Mouse (Mus musculus) heart, adult 8-10 months (tissue): ENCODE data around the gene Scarf1. TPM values are rescaled to one million over a fixed set of nuclear protein-coding genes. Genes with fewer than 3 reads are reported as not detected.

Source experiments
- DNase-seq: peaks from one replicate; pipeline ENCODE4 v3.0.0; 2022; ENCODE audit warnings: low spot score
- microRNA-seq: library from miRNA; unstranded; fragments of <30 nt; microRNA quantifications from one replicate; pipeline ENCODE4 v1.2.0, GENCODE M21; 2022
- total RNA-seq, 4 experiments: library from RNA; stranded (reverse); gene quantifications; 2 replicates each; pipeline ENCODE4 v1.2.4; 2022

Gene Scarf1
- total RNA-seq, 4 experiments from 2014 or later: 6.3 to 8.5 (median 7.4) TPM

GRCm38 (mm10) chr11:75563851-75564548 lies 50.7 kb downstream of the Scarf1 start:
- DNase-seq: no peak

- DNase-seq: peak; percentile 79
Observed at GRCm38 (mm10) chr11:75565849-75566248, 52.5 kb downstream of the Scarf1 start.

GRCm38 (mm10) chr11:75566276-75567196 lies 53.2 kb downstream of the Scarf1 start:
- no peak for DNase-seq

GRCm38 (mm10) chr11:75567346-75568114 lies 54.2 kb downstream of the Scarf1 start:
- DNase-seq: no peak

- DNase-seq: no peak
Observed at GRCm38 (mm10) chr11:75568115-75568511, 54.8 kb downstream of the Scarf1 start.

- DNase-seq: no peak
Observed at GRCm38 (mm10) chr11:75568962-75569361, 55.6 kb downstream of the Scarf1 start.

GRCm38 (mm10) chr11:75570375-75571125 lies 57.2 kb downstream of the Scarf1 start:
- no peak for DNase-seq

GRCm38 (mm10) chr11:75571126-75571990 lies 58.0 kb downstream of the Scarf1 start:
- no peak for DNase-seq

GRCm38 (mm10) chr11:75572301-75572791 lies 59.0 kb downstream of the Scarf1 start:
- DNase-seq: no peak

- DNase-seq: peak; percentile 94
Observed at GRCm38 (mm10) chr11:75572854-75573650, 59.7 kb downstream of the Scarf1 start.

- no peak for DNase-seq
Observed at GRCm38 (mm10) chr11:75574378-75575123, 61.2 kb downstream of the Scarf1 start.

- DNase-seq: no peak
Observed at GRCm38 (mm10) chr11:75575560-75576123, 62.3 kb downstream of the Scarf1 start.

Small RNAs within 50 kb of the gene (microRNA-seq; reads per million reads assigned to microRNA genes)
- 116,387 reads per million, percentile 100 among the genes with 10 or more reads in this experiment for gene Mir22
- gene Mir3971: not detected

Other genes starting within 250 kb of the Scarf1 start
- gene Rpa1, start 165.2 kb upstream of the Scarf1 start, total RNA-seq: 10 to 100 TPM; 62.6 to 69.4 (median 67.4) TPM
- 10 to 100 TPM in 1 of 4 experiments, 1 to 10 TPM in 3; 5.7 to 10.1 (median 8.3) TPM for gene Smyd4, start 165.1 kb upstream of the Scarf1 start, total RNA-seq
- 10 to 100 TPM; 13.2 to 18.3 (median 16.8) TPM for gene Serpinf1, start 90.8 kb upstream of the Scarf1 start, total RNA-seq
- not detected for gene Serpinf2, start 73.9 kb upstream of the Scarf1 start, total RNA-seq
- gene Wdr81, start 58.8 kb upstream of the Scarf1 start, total RNA-seq: 10 to 100 TPM in 1 of 4 experiments, 1 to 10 TPM in 3; 7.9 to 10.1 (median 8.8) TPM
- gene Tlcd2, start 51.8 kb upstream of the Scarf1 start, total RNA-seq: 1 to 10 TPM; 2.8 to 5.1 (median 4.0) TPM
- gene Prpf8, start 26.7 kb upstream of the Scarf1 start, total RNA-seq: 10 to 100 TPM; 92.4 to 99.5 (median 94.6) TPM
- gene Rilp, start 3.4 kb upstream of the Scarf1 start, total RNA-seq: 10 to 100 TPM; 47.8 to 61.5 (median 56.2) TPM
- gene Slc43a2, start 18.2 kb downstream of the Scarf1 start, total RNA-seq: 10 to 100 TPM; 13.2 to 22.8 (median 20.1) TPM
- 100 to 1,000 TPM in 3 of 4 experiments, 10 to 100 TPM in 1; 89.5 to 110 (median 105) TPM for gene Pitpna, start 74.6 kb downstream of the Scarf1 start, total RNA-seq
- gene Inpp5k, start 117.4 kb downstream of the Scarf1 start, total RNA-seq: 10 to 100 TPM; 29.3 to 34.3 (median 32.3) TPM
- 10 to 100 TPM; 84.0 to 98.9 (median 92.7) TPM for gene Myo1c, start 137.0 kb downstream of the Scarf1 start, total RNA-seq
- 10 to 100 TPM; 73.0 to 84.5 (median 75.2) TPM for gene Crk, start 165.7 kb downstream of the Scarf1 start, total RNA-seq
- gene Ywhae, start 219.3 kb downstream of the Scarf1 start, total RNA-seq: 100 to 1,000 TPM; 471 to 532 (median 523) TPM